Mouse (Mus musculus) ES-Bruce4 (cell line): ENCODE measurements around the gene Mrps35.
A peak's percentile ranks its signal among the peaks of the same experiment; 100 is the strongest.

Experiments
- CTCF ChIP-seq: IDR thresholded peaks from one replicate; pipeline ENCODE4 v1.8.1; 2011; ENCODE audit warnings: low read depth, low read length
- EP300 ChIP-seq: IDR thresholded peaks from 2 replicates; pipeline ENCODE4 v1.6.1; 2011; ENCODE audit warnings: low read depth, low read length; ENCODE audit not compliant: insufficient read depth
- POLR2A ChIP-seq: IDR thresholded peaks from one replicate; pipeline ENCODE4 v1.8.1; 2011; ENCODE audit warnings: low read length; ENCODE audit not compliant: insufficient read depth

DNA sequence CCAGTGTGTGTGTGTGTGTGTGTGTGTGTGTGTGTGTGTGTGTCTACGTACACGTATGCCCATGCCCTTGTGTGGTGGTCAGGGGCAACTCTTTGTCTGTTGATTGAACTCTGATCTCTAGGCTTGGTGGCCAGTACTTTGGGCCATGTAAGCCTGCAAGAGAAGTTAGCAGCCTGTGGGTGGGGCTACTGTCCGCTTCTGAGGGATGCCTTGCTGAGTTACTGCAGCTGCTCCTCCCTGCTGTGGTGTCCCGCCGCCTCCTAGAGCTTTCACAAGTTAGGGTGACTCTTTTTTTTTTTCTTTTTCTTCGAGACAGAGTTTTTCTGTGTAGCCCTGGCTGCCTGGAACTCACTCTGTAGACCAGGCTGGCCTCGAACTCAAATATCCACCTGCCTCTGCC, 16.8 kb downstream of the Mrps35 start:
- TF ChIP-seq CTCF (peak; percentile 32), POLR2A (no peak), EP300 (no peak)
